Mouse (Mus musculus) embryonic facial prominence, embryonic 14.5 days (tissue): Measurements from ENCODE around the gene Erg28. TPM values are rescaled to one million over a fixed set of nuclear protein-coding genes. Genes with fewer than 3 reads are reported as not detected.
A peak's percentile ranks its signal among the peaks of the same experiment; 100 is the strongest.

ENCODE experiments used
- ATAC-seq: fragments of 200-750 bp; cut with Nextera tagmentation; 2 replicates; pipeline ENCODE4 v1.8.0; 2017; ENCODE audit warnings: low read depth, moderate number of reproducible peaks, moderate TSS enrichment
- DNase-seq: peaks from one replicate; pipeline ENCODE4 v3.0.0-alpha.2; 2015; ENCODE audit warnings: low spot score
- H3K27ac ChIP-seq: fragments of 300-500 bp; sonication (generic); replicated peaks from 2 replicates; pipeline ENCODE4 v1.5.1; 2014; ENCODE audit warnings: low read depth, mild to moderate bottlenecking, low read length, moderate library complexity
- H3K27me3 ChIP-seq: fragments of 300-500 bp; sonication (generic); replicated peaks from 2 replicates; pipeline ENCODE4 v1.6.1; 2014; ENCODE audit warnings: low read length; ENCODE audit not compliant: control insufficient read depth, insufficient read depth
- H3K36me3 ChIP-seq: fragments of 300-500 bp; sonication (generic); 2 replicates; pipeline ENCODE4 v1.6.1; 2014; ENCODE audit warnings: low read length, mixed read lengths; ENCODE audit not compliant: control insufficient read depth, insufficient read depth
- H3K4me1 ChIP-seq: fragments of 300-500 bp; sonication (generic); 2 replicates; pipeline ENCODE4 v1.6.1; 2014; ENCODE audit warnings: antibody characterized with exemption, low read length; ENCODE audit not compliant: control insufficient read depth, insufficient read depth
- H3K4me2 ChIP-seq: fragments of 300-500 bp; sonication (generic); 2 replicates; pipeline ENCODE4 v1.6.1; 2014; ENCODE audit warnings: low read depth, mild to moderate bottlenecking, low read length, moderate library complexity, mixed read lengths
- H3K4me3 ChIP-seq: fragments of 300-500 bp; sonication (generic); 2 replicates; pipeline ENCODE4 v1.5.1; 2014; ENCODE audit warnings: low read depth, mild to moderate bottlenecking, low read length
- H3K9ac ChIP-seq: fragments of 300-500 bp; sonication (generic); 2 replicates; pipeline ENCODE4 v1.6.1; 2014; ENCODE audit warnings: low read depth, mild to moderate bottlenecking, low read length, moderate library complexity, mixed read lengths
- H3K9me3 ChIP-seq: fragments of 300-500 bp; sonication (generic); 2 replicates; pipeline ENCODE4 v1.6.1; 2016; ENCODE audit warnings: low read length; ENCODE audit not compliant: control insufficient read depth
- WGBS: fragments of 180-500 bp; shearing (Covaris S2); extraction: QIAGEN DNeasy Blood & Tissue Kit; methylation state at CpG from one replicate; pipeline ENCODE4 v1.1.7; 2014; 5-methylcytosine and 5-hydroxymethylcytosine counted together
- polyA plus RNA-seq: library from polyadenylated mRNA; unstranded; fragments of >200 nt; fragmentation: Nextera tagmentation; extraction: Ambion mirVana; gene quantifications from 2 replicates; pipeline ENCODE4 v1.2.1, GENCODE M21; 2014

Gene Erg28
- polyA plus RNA-seq: 97.5 and 106 TPM in 2 replicates

DNA sequence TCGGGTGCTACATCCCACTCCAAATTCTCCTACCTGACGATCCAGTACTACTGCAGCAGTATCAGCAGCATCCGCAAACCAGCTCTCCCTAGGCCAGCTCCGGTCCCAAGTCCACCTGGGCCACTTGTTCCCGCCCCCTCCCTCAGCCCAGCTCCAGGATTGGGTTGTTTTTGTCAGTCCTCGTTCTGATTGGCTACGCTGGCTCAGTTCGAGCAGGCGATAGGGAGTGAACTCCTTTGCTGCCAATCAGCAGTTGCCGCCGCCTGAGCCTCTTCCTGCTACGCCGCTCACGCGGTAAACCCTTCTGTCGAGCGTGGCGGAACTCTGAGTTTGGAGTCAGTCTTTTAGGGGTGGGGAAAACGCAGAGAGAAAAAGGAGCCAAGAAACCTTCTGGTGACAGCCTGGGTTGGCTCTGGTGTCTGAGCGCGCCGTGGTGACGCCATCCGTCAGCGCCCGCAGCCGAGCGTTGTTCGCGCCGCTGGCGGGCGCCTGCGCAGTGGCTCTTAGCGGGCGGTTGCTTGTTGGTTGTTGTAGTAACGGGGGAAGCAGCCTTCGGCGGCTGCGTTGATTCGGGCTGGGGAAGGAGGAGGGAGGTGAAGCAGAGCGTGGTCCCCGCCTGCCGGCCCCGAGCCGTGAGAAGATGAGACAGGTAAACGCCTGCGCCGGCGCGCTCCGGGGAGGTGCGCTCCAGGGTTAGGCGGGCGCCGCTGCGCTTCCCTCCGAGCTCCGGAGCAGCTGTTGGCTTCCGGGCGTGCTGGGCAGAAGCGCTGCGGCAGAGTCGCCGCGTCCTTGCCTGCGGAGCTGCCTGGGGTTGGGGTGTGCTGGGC, at the start of gene Erg28, which contains the start of gene Ttll5:
Erg28 (minus strand) TSS at position 113 of the 827 bp plus-strand sequence.
Ttll5 (plus strand) TSS at position 222 of the 827 bp plus-strand sequence.
- Histone ChIP-seq H3K9me3 (no peaks in the 10 kb centered on the region), H3K27me3 (no peaks in the 10 kb centered on the region), H3K9ac (peak within 1 kb of the TSS; percentile 81), H3K27ac (peak within 1 kb of the TSS; percentile 98), H3K4me1 (peaks cover 8% of the 10 kb centered on the region; the same call in 1 of the 2 replicates), H3K4me3 (peak within 1 kb of the TSS; percentile 82), H3K36me3 (peaks cover 25% of the 10 kb centered on the region; the same call in 1 of the 2 replicates), H3K4me2 (peak within 1 kb of the TSS; percentile 72)
- WGBS: under 1% methylated on average over 43 of the region's 67 CpGs
- peak; percentile 98 for DNase-seq
- peak; percentile 98 for ATAC-seq

DNA sequence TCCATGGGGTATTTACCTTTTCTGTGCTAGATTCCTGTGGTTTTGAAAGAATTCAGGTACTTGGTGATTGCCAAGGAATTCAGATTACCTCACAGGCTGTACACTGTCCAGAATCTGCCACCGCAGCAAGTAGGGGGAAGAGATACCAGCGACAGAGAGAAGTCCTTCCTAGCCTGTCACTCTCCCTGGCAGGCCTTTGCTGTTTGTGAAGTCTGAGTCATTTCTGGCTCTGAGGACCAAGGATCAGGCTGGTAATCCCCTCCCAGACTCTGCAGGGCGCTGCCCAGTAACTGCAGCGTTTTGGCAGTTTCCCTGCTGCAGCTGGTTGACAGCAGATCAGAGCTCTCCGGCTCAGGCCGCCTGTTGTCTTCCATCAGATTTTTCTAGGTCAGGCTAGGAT, 45.1 kb upstream of the Erg28 start:
- peak; percentile 89 for ATAC-seq
- 38% methylated on average over 6 of the region's 6 CpGs for WGBS
- Histone ChIP-seq H3K27ac (peak overlapping the region; percentile 11; the same call in 1 of the 2 replicates), H3K36me3 (no peaks in the 10 kb centered on the region; the same call in 1 of the 2 replicates), H3K9ac (no peak overlapping the region), H3K4me3 (no peak overlapping the region), H3K9me3 (no peaks in the 10 kb centered on the region), H3K27me3 (no peaks in the 10 kb centered on the region), H3K4me2 (no peak overlapping the region), H3K4me1 (0 out of 2 replicates have a peak, but pooled peaks cover 6% of the 10 kb centered on the region)
- peak; percentile 87 for DNase-seq

GRCm38 (mm10) chr12:85867125-85867524, 42.8 kb upstream of the Erg28 start:
- Histone ChIP-seq H3K4me1 (peaks cover 10% of the 10 kb centered on the region; the same call in 1 of the 2 replicates), H3K36me3 (peaks cover 3% of the 10 kb centered on the region; the same call in 1 of the 2 replicates), H3K9me3 (no peaks in the 10 kb centered on the region), H3K4me3 (no peak overlapping the region), H3K9ac (no peak overlapping the region), H3K27me3 (no peaks in the 10 kb centered on the region), H3K27ac (no peak overlapping the region), H3K4me2 (no peak overlapping the region)
- ATAC-seq (no peak), DNase-seq (no peak)

GRCm38 (mm10) chr12:85866624-85867023, 42.3 kb upstream of the Erg28 start:
- no peak overlapping the region for H3K27ac ChIP-seq
- H3K4me2 ChIP-seq: no peak overlapping the region
- DNase-seq: peak; percentile 32
- peaks cover 3% of the 10 kb centered on the region; the same call in 1 of the 2 replicates for H3K36me3 ChIP-seq
- H3K4me1 ChIP-seq: peaks cover 10% of the 10 kb centered on the region; the same call in 1 of the 2 replicates
- H3K4me3 ChIP-seq: no peak overlapping the region
- ATAC-seq: no peak
- WGBS: 64% methylated on average over 4 of the region's 4 CpGs
- no peaks in the 10 kb centered on the region for H3K27me3 ChIP-seq
- no peaks in the 10 kb centered on the region for H3K9me3 ChIP-seq
- no peak overlapping the region for H3K9ac ChIP-seq

DNA sequence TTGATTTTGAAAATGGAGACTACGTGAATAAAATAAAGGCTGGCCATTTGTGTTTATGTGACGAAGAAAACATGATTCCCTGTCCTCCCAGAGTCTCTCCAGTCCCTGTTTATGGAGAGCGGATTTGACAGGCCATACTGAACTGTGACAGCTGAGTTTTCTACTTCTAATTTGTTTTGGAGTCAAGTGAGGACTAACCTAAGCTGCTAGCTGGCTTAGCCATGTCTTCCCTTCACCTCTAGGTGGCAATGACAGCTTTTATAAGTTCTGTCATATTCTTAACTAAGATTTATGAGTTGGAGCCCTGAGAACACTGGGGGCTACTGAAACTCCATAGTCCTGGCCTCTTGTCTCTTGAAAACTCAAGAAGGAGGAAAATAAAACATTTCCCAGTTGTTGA, 41.2 kb upstream of the Erg28 start:
- 75% methylated on average over 3 of the region's 3 CpGs for WGBS
- no peak overlapping the region for H3K27ac ChIP-seq

GRCm38 (mm10) chr12:85862514-85862913, 38.2 kb upstream of the Erg28 start:
- no peak for ATAC-seq
- 31% methylated on average over 2 of the region's 2 CpGs for WGBS
- no peak overlapping the region for H3K4me3 ChIP-seq
- peak overlapping the region; percentile 42 for H3K9ac ChIP-seq
- no peaks in the 10 kb centered on the region for H3K9me3 ChIP-seq
- H3K27ac ChIP-seq: peak overlapping the region; percentile 30; the same call in 1 of the 2 replicates
- H3K36me3 ChIP-seq: peaks cover 8% of the 10 kb centered on the region; the same call in 1 of the 2 replicates
- H3K4me1 ChIP-seq: peaks cover 7% of the 10 kb centered on the region; the same call in 1 of the 2 replicates
- no peak for DNase-seq
- H3K27me3 ChIP-seq: no peaks in the 10 kb centered on the region
- no peak overlapping the region for H3K4me2 ChIP-seq

More for the DNA sequence above, 41.2 kb upstream of the Erg28 start:
- DNase-seq: peak; percentile 85
- H3K4me2 ChIP-seq: no peak overlapping the region
- H3K4me1 ChIP-seq: peaks cover 10% of the 10 kb centered on the region; the same call in 1 of the 2 replicates
- ATAC-seq: 0 out of 2 replicates have a peak, but pooled peaks have one; percentile 5
- H3K27me3 ChIP-seq: no peaks in the 10 kb centered on the region
- H3K4me3 ChIP-seq: no peak overlapping the region
- no peak overlapping the region for H3K9ac ChIP-seq
- no peaks in the 10 kb centered on the region for H3K9me3 ChIP-seq
- H3K36me3 ChIP-seq: peaks cover 7% of the 10 kb centered on the region; the same call in 1 of the 2 replicates

DNA sequence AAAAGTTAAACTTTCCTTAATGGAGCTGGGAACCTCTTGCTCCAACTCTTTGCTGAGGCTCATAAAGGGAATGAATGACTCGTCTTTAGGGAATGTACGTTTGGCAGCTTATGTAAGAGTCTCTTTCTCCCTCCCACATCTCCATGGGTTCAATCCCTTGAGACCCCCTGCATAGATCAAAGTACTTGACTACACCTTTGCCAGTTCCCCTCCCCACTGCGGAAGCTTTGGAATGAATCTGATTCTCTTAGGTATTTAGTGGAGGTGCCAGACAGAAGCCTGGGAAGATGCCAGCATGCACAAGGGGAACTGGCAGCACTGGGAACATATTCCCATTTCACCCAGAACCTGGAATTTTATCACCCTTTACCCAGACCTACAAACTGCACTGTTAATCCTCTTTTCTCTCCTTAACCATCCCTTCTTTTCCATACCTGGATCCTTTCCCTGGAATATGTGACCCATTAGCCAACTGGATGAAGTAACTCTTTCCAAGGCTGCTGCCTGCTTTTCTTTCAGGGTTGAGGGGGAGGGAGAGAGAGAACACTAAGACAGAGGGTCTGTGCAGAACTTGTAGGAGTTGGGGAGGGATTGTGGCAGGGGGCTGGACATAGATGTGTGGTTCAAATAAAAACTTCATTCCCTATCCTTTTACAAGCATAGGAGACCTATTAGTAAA, 35.3 kb upstream of the Erg28 start:
- Histone ChIP-seq H3K4me2 (no peak overlapping the region), H3K27me3 (no peaks in the 10 kb centered on the region), H3K4me3 (no peak overlapping the region), H3K9ac (no peak overlapping the region), H3K27ac (peak overlapping the region; percentile 57; the same call in 1 of the 2 replicates), H3K36me3 (peaks cover 11% of the 10 kb centered on the region; the same call in 1 of the 2 replicates), H3K9me3 (no peaks in the 10 kb centered on the region), H3K4me1 (peaks cover 7% of the 10 kb centered on the region; the same call in 1 of the 2 replicates)
- ATAC-seq (0 out of 2 replicates have a peak, but pooled peaks have one; percentile 30), DNase-seq (peak; percentile 77)
- 32% methylated on average over 3 of the region's 3 CpGs for WGBS

DNA sequence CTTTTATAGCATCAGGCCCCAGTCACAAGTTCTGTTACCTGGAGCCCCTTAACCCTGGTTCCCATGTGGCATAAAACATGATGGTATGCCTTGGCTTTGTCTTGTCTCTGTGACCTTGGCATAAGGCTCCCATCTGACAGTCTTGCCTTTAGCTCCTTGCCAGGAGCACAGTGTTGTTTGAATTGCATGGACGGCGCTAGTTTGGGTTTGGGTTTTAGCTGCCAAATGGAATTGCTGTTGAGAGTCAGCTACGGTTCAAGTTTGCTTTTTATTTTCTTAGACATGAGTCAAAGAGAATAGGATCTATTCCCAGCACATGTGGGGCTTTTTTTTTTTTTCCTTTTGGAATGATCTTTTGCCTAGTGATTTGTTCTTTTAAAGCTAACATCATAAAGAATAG, 34.8 kb upstream of the Erg28 start:
- Histone ChIP-seq H3K4me3 (no peak overlapping the region), H3K36me3 (0 out of 2 replicates have a peak, but pooled peaks cover 11% of the 10 kb centered on the region), H3K9ac (no peak overlapping the region), H3K9me3 (no peaks in the 10 kb centered on the region), H3K4me2 (no peak overlapping the region), H3K27ac (peak overlapping the region; percentile 57), H3K4me1 (peaks cover 7% of the 10 kb centered on the region; the same call in 1 of the 2 replicates), H3K27me3 (no peaks in the 10 kb centered on the region)
- ATAC-seq: no peak
- DNase-seq: peak; percentile 68
- WGBS: 64% methylated on average over 3 of the region's 3 CpGs
